Mouse (Mus musculus): ENCODE results near the gene Taf1d. TPM values are rescaled to one million over a fixed set of nuclear protein-coding genes. Genes with fewer than 3 reads are reported as not detected.

Gene Taf1d
- total and polyA plus RNA-seq, 3 experiments = 181 to 1,079 (median 249) TPM

GRCm38 (mm10) chr9:15308254-15308653, 2.2 kb downstream of the Taf1d start:
- peaks cover 36 to 56% of the 10 kb centered on the region in 2 experiments for H3K36me3 ChIP-seq (replicated peaks in 1 of 2; ENCODE audit: control insufficient read depth in 1 of 2, insufficient read depth in 1 of 2, low read length in 1 of 2)
- H3K9me3 ChIP-seq (replicated peaks; ENCODE audit: low read length) = no peaks in the 10 kb centered on the region
- H3K4me3 ChIP-seq (replicated peaks in 1 of 3; ENCODE audit: low read depth in 2 of 3, low read length in 2 of 3, poor library complexity in 1 of 3) = peak overlapping the region; percentile 53 to 94 (median 69)
- H3K27ac ChIP-seq (ENCODE audit: insufficient read depth, low read depth) = no peak overlapping the region
- H3K4me2 ChIP-seq (ENCODE audit: insufficient read depth, low read depth, poor library complexity, severe bottlenecking) = peak overlapping the region; percentile 98
- TF ChIP-seq POLR2A (IDR thresholded peaks at IDR 0.05; ENCODE audit: low read depth, low read length) (peak; percentile 17; the same call in 1 of the 2 replicates), NRF1 (IDR thresholded peaks at IDR 0.05; ENCODE audit: low read depth, low read length) (no peak)
- H3K4me1 ChIP-seq (ENCODE audit: control insufficient read depth in 1 of 2, insufficient read depth in 2 of 2) = peaks cover 2 to 40% of the 10 kb centered on the region in 2 experiments; a peak in 2 of 4 replicates
- H3K79me2 ChIP-seq (replicated peaks; ENCODE audit: control insufficient read depth, extremely low read depth, insufficient read depth, poor library complexity, severe bottlenecking) = peaks cover 55% of the 10 kb centered on the region
- no peaks in the 10 kb centered on the region for H3K27me3 ChIP-seq (replicated peaks)
- dilution Hi-C loops (cut with MboI; ENCODE audit: extremely low pct_ligation_motif_present, extremely low pct_unique_long_range_greater_than_20kb, low sequenced_read_pairs) (no loop called here), in situ Hi-C loops (cut with MboI; ENCODE audit: low pct_ligation_motif_present, low pct_unique_long_range_greater_than_20kb, low sequenced_read_pairs) (no loop called here)
- DNase-seq (ENCODE audit: extremely low read depth) = no peak
- peak overlapping the region; percentile 90 for H3K9ac ChIP-seq (ENCODE audit: insufficient read depth, low read depth)

- no peak overlapping the region for H3K27ac ChIP-seq (ENCODE audit: insufficient read depth, low read depth)
- in situ Hi-C loops (cut with MboI; ENCODE audit: low pct_ligation_motif_present, low pct_unique_long_range_greater_than_20kb, low sequenced_read_pairs) = no loop called here
- no peaks in the 10 kb centered on the region for H3K9me3 ChIP-seq (replicated peaks; ENCODE audit: low read length)
- DNase-seq (ENCODE audit: extremely low read depth) = no peak
- H3K4me1 ChIP-seq (ENCODE audit: control insufficient read depth in 1 of 2, insufficient read depth in 2 of 2) = peaks cover 1 to 40% of the 10 kb centered on the region in 2 experiments; a peak in 2 of 4 replicates
- peak overlapping the region; percentile 98 for H3K4me2 ChIP-seq (ENCODE audit: insufficient read depth, low read depth, poor library complexity, severe bottlenecking)
- dilution Hi-C loops (cut with MboI; ENCODE audit: extremely low pct_ligation_motif_present, extremely low pct_unique_long_range_greater_than_20kb, low sequenced_read_pairs) = no loop called here
- peak overlapping the region; percentile 90 for H3K9ac ChIP-seq (ENCODE audit: insufficient read depth, low read depth)
- H3K79me2 ChIP-seq (replicated peaks; ENCODE audit: control insufficient read depth, extremely low read depth, insufficient read depth, poor library complexity, severe bottlenecking) = peaks cover 57% of the 10 kb centered on the region
- TF ChIP-seq BHLHE40 (IDR thresholded peaks at IDR 0.05; ENCODE audit: low read depth, low read length) (peak; percentile 60), SIN3A (IDR thresholded peaks at IDR 0.05; ENCODE audit: low read length) (peak; percentile 48; the same call in 1 of the 2 replicates), MXI1 (IDR thresholded peaks at IDR 0.05; ENCODE audit: low read depth, low read length) (peak; percentile 62; the same call in 1 of the 2 replicates), SMC3 (IDR thresholded peaks at IDR 0.05; ENCODE audit: low read depth, low read length) (no peak), CHD1 (IDR thresholded peaks at IDR 0.05; ENCODE audit: low read depth, low read length) (0 out of 2 replicates have a peak, but pooled peaks have one; percentile 40), POLR2A (IDR thresholded peaks at IDR 0.05; ENCODE audit: low read depth, low read length) (no peak)
- peaks cover 47 to 67% of the 10 kb centered on the region in 2 experiments for H3K36me3 ChIP-seq (replicated peaks in 1 of 2; ENCODE audit: control insufficient read depth in 1 of 2, insufficient read depth in 1 of 2, low read length in 1 of 2)
- peak overlapping the region in 2 of 3 experiments; percentile 61 to 94 for H3K4me3 ChIP-seq (replicated peaks in 1 of 3; ENCODE audit: low read depth in 2 of 3, low read length in 2 of 3, poor library complexity in 1 of 3)
- H3K27me3 ChIP-seq (replicated peaks) = no peaks in the 10 kb centered on the region
Observed at GRCm38 (mm10) chr9:15309425-15309824, 3.4 kb downstream of the Taf1d start.

GRCm38 (mm10) chr9:15310179-15310578, 4.2 kb downstream of the Taf1d start:
- peaks cover 60% of the 10 kb centered on the region for H3K79me2 ChIP-seq (replicated peaks; ENCODE audit: control insufficient read depth, extremely low read depth, insufficient read depth, poor library complexity, severe bottlenecking)
- H3K4me1 ChIP-seq (ENCODE audit: control insufficient read depth in 1 of 2, insufficient read depth in 2 of 2) = peaks cover 0 to 33% of the 10 kb centered on the region in 2 experiments; a peak in 2 of 4 replicates
- in situ Hi-C loops (cut with MboI; ENCODE audit: low pct_ligation_motif_present, low pct_unique_long_range_greater_than_20kb, low sequenced_read_pairs) (no loop called here), dilution Hi-C loops (cut with MboI; ENCODE audit: extremely low pct_ligation_motif_present, extremely low pct_unique_long_range_greater_than_20kb, low sequenced_read_pairs) (no loop called here)
- H3K4me3 ChIP-seq (replicated peaks in 1 of 3; ENCODE audit: low read depth in 2 of 3, low read length in 2 of 3, poor library complexity in 1 of 3) = peak overlapping the region in 1 of 3 experiments; percentile 35
- no peaks in the 10 kb centered on the region for H3K27me3 ChIP-seq (replicated peaks)
- no peak for DNase-seq (ENCODE audit: extremely low read depth)
- H3K9me3 ChIP-seq (replicated peaks; ENCODE audit: low read length) = no peaks in the 10 kb centered on the region
- H3K27ac ChIP-seq (ENCODE audit: insufficient read depth, low read depth) = no peak overlapping the region
- TF ChIP-seq ZNF384 (IDR thresholded peaks at IDR 0.05; ENCODE audit: low read depth, low read length) = no peak
- no peak for TF ChIP-seq E2F4 (IDR thresholded peaks at IDR 0.05; ENCODE audit: insufficient replicate concordance, low read depth, low read length)
- no peak for TF ChIP-seq BHLHE40 (IDR thresholded peaks at IDR 0.05; ENCODE audit: low read depth, low read length)
- TF ChIP-seq SIN3A (IDR thresholded peaks at IDR 0.05; ENCODE audit: low read length) = no peak
- no peak for TF ChIP-seq MYC (IDR thresholded peaks at IDR 0.05; ENCODE audit: low read depth, low read length)
- TF ChIP-seq USF2 (conservative IDR thresholded peaks at IDR 0.05; ENCODE audit: low read depth, low read length) = no peak
- TF ChIP-seq POLR2AphosphoS2 (IDR thresholded peaks at IDR 0.05; ENCODE audit: low read depth, low read length) = no peak
- no peak for TF ChIP-seq NRF1 (IDR thresholded peaks at IDR 0.05; ENCODE audit: low read depth, low read length)
- TF ChIP-seq ZC3H11A (IDR thresholded peaks at IDR 0.05; ENCODE audit: low read depth, low read length) = no peak
- TF ChIP-seq ZKSCAN1 (IDR thresholded peaks at IDR 0.05; ENCODE audit: borderline replicate concordance, low read depth, low read length) = no peak
- no peak for TF ChIP-seq IRF4 (IDR thresholded peaks at IDR 0.05; ENCODE audit: low read depth, low read length)
- no peak for TF ChIP-seq HCFC1 (IDR thresholded peaks at IDR 0.05; ENCODE audit: low read depth, low read length)
- no peak for TF ChIP-seq CHD2 (IDR thresholded peaks at IDR 0.05; ENCODE audit: low read length)
- TF ChIP-seq MAX (IDR thresholded peaks at IDR 0.05; ENCODE audit: low read length) = no peak
- no peak for TF ChIP-seq MAZ (IDR thresholded peaks at IDR 0.05; ENCODE audit: low read depth, low read length)
- TF ChIP-seq NELFE (IDR thresholded peaks at IDR 0.05; ENCODE audit: low read depth, low read length) = no peak
- TF ChIP-seq MXI1 (IDR thresholded peaks at IDR 0.05; ENCODE audit: low read depth, low read length) = no peak
- no peak for TF ChIP-seq RAD21 (IDR thresholded peaks at IDR 0.05; ENCODE audit: low read depth, low read length)
- no peak for TF ChIP-seq ZMIZ1 (IDR thresholded peaks at IDR 0.05; ENCODE audit: low read depth, low read length)
- no peak for TF ChIP-seq ELF1 (IDR thresholded peaks at IDR 0.05; ENCODE audit: low read depth, low read length)
- H3K4me2 ChIP-seq (ENCODE audit: insufficient read depth, low read depth, poor library complexity, severe bottlenecking) = peak overlapping the region; percentile 98
- peak overlapping the region; percentile 18; the same call in 1 of the 2 replicates for H3K9ac ChIP-seq (ENCODE audit: insufficient read depth, low read depth)
- H3K36me3 ChIP-seq (replicated peaks in 1 of 2; ENCODE audit: control insufficient read depth in 1 of 2, insufficient read depth in 1 of 2, low read length in 1 of 2) = peaks cover 55 to 75% of the 10 kb centered on the region in 2 experiments

Measured in CH12.LX (cell line).